Mouse (Mus musculus) central nervous system, embryonic 14 days (tissue): ENCODE measurements around the gene Cldn1. TPM values are rescaled to one million over a fixed set of nuclear protein-coding genes. Genes with fewer than 3 reads are reported as not detected.

Source experiments
- polyA plus RNA-seq: library from polyadenylated mRNA; depleted of rRNA; stranded (reverse); fragments of >200 nt; gene quantifications from 2 replicates; pipeline ENCODE4 v1.2.3, GENCODE M21; 2012; rRNA removed

Cldn1 gene
- 3.9 and 5.9 TPM in 2 replicates for polyA plus RNA-seq

GRCm38 (mm10) chr16:26371325-26372053 lies at the start of gene Cldn1:
TSS of gene Cldn1 (minus strand) at chr16:26371841.

Other genes with a start within 250 kb of the Cldn1 start
- not detected in 2 replicates for gene Cldn16, start 91.3 kb upstream of the Cldn1 start, polyA plus RNA-seq
- 0.14 and 0.16 TPM in 2 replicates for gene Tmem207, start 154.9 kb upstream of the Cldn1 start, polyA plus RNA-seq
- gene Il1rap, start 209.9 kb upstream of the Cldn1 start, polyA plus RNA-seq, result 4.9 and 6.2 TPM in 2 replicates